In genomic region chr8:121607661-121608060, GRCm38 (mm10) we compare ENCODE assay signal across 15 mouse cellular contexts. TPM values are rescaled to one million over a fixed set of nuclear protein-coding genes. Genes with fewer than 3 reads are reported as not detected.
A peak's percentile ranks its signal among the peaks of the same experiment; 100 is the strongest.
DNase-seq lines count a peak whose midpoint lies in the region; ATAC-seq and TF ChIP-seq lines count a peak whose summit lies in the region.
"Had no signal": no experiment of that assay in that cellular context is flagged by ENCODE, and none has a peak within 500 bp of the region (broad histone marks: within the 10 kb centered on the region; RNA-seq: fewer than 3 reads in every experiment).

No protein-coding gene starts in this region.

- H3K4me3 ChIP-seq in hindbrain, embryonic 11.5 days (ENCODE audit: low read depth, low read length), result no peak overlapping the region
- H3K4me3 ChIP-seq in hindbrain, embryonic 10.5 days, result no peak overlapping the region
- H3K4me3 ChIP-seq in lung, embryonic 14.5 days (ENCODE audit: low read depth, low read length), result no peak overlapping the region
- H3K4me3 ChIP-seq: erythroblast, embryonic 14.5 days; limb, embryonic 12.5 days had no signal

- H3K9me3 ChIP-seq in hindbrain, embryonic 11.5 days (ENCODE audit: control insufficient read depth, low read length), result no peaks in the 10 kb centered on the region
- H3K9me3 ChIP-seq in hindbrain, embryonic 10.5 days, result no peaks in the 10 kb centered on the region
- H3K9me3 ChIP-seq in lung, embryonic 14.5 days (ENCODE audit: low read depth, low read length), result no peaks in the 10 kb centered on the region
- H3K9me3 ChIP-seq: limb, embryonic 12.5 days had no signal

- no peaks in the 10 kb centered on the region for H3K27me3 ChIP-seq in hindbrain, embryonic 11.5 days (ENCODE audit: control insufficient read depth, insufficient read depth, low read length)
- H3K27me3 ChIP-seq in hindbrain, embryonic 10.5 days (ENCODE audit: insufficient read depth, poor library complexity, severe bottlenecking), result no peaks in the 10 kb centered on the region
- H3K27me3 ChIP-seq in lung, embryonic 14.5 days (ENCODE audit: insufficient read depth, low read length), result no peaks in the 10 kb centered on the region
- H3K27me3 ChIP-seq: limb, embryonic 12.5 days had no signal

- peaks cover 14% of the 10 kb centered on the region for H3K36me3 ChIP-seq in hindbrain, embryonic 11.5 days (ENCODE audit: control insufficient read depth, insufficient read depth, low read length)
- peaks cover 97% of the 10 kb centered on the region for H3K36me3 ChIP-seq in hindbrain, embryonic 10.5 days
- peaks cover 79% of the 10 kb centered on the region for H3K36me3 ChIP-seq in lung, embryonic 14.5 days (ENCODE audit: insufficient read depth)

- peak; percentile 54 for TF ChIP-seq CTCF in lung, embryonic 14.5 days (IDR thresholded peaks at IDR 0.05; ENCODE audit: low read depth)

- H3K4me2 ChIP-seq in hindbrain, embryonic 11.5 days (replicated peaks; ENCODE audit: low read depth, low read length), result no peak overlapping the region
- H3K4me2 ChIP-seq in lung, embryonic 14.5 days, result no peak overlapping the region
- H3K4me2 ChIP-seq: limb, embryonic 12.5 days had no signal

- DNase-seq in hindbrain, embryonic 11.5 days (ENCODE audit: low spot score), result peak; percentile 25
- DNase-seq in hindbrain, embryonic 10.5 days (ENCODE audit: low spot score), result no peak
- peak; percentile 22 for DNase-seq in lung, embryonic 14.5 days
- no peak for DNase-seq in lung, postnatal 4 days
- DNase-seq in ES-CJ7 (ENCODE audit: low read depth, low spot score), result peak; percentile 85
- peak; percentile 39 for DNase-seq in induced T-regulatory cell, adult 2 months (ENCODE audit: low read depth)
- no peak for DNase-seq in cerebellum, adult 18-20 months
- DNase-seq in layer of hippocampus, adult 18-20 months (ENCODE audit: low spot score in 2 of 2), result no peak
- DNase-seq: cerebellum, postnatal 25 days; gastrocnemius, postnatal 14 days; heart, postnatal 10 days; layer of hippocampus, adult 9-11 months had no signal

- no peak overlapping the region for H3K9ac ChIP-seq in hindbrain, embryonic 11.5 days (ENCODE audit: low read depth, low read length)
- H3K9ac ChIP-seq in lung, embryonic 14.5 days, result no peak overlapping the region
- H3K9ac ChIP-seq: limb, embryonic 12.5 days had no signal

- no peak for ATAC-seq in hindbrain, embryonic 11.5 days (ENCODE audit: low FRiP score)
- no peak for ATAC-seq in lung, embryonic 14.5 days (ENCODE audit: insufficient read depth)

- H3K27ac ChIP-seq in hindbrain, embryonic 11.5 days (ENCODE audit: low read depth, low read length), result no peak overlapping the region
- no peak overlapping the region for H3K27ac ChIP-seq in hindbrain, embryonic 10.5 days
- H3K27ac ChIP-seq in lung, embryonic 14.5 days (ENCODE audit: low read depth), result no peak overlapping the region
- H3K27ac ChIP-seq: limb, embryonic 12.5 days; macrophage had no signal

- H3K4me1 ChIP-seq in hindbrain, embryonic 11.5 days (replicated peaks; ENCODE audit: control insufficient read depth, insufficient read depth, low read length), result no peaks in the 10 kb centered on the region
- H3K4me1 ChIP-seq in hindbrain, embryonic 10.5 days (replicated peaks), result 0 out of 2 replicates have a peak, but pooled peaks cover 5% of the 10 kb centered on the region
- no peaks in the 10 kb centered on the region for H3K4me1 ChIP-seq in lung, embryonic 14.5 days (ENCODE audit: insufficient read depth)
- H3K4me1 ChIP-seq: limb, embryonic 12.5 days had no signal

- 93% methylated on average over 5 of the region's 5 CpGs for WGBS in hindbrain, embryonic 11.5 days
- WGBS in hindbrain, embryonic 10.5 days, result 95% methylated on average over 5 of the region's 5 CpGs
- WGBS in lung, embryonic 14.5 days, result 81% methylated on average over 5 of the region's 5 CpGs

RNA-seq across cellular contexts. Expression of gene Map1lc3b, which starts 17.5 kb away (rescaled TPM):
- 297 and 307 TPM in 2 replicates for polyA plus RNA-seq in hindbrain, embryonic 11.5 days (2014; fragmentation: Nextera tagmentation; extraction: Ambion mirVana)
- 222 and 268 TPM in 2 replicates for polyA plus RNA-seq in hindbrain, embryonic 10.5 days (2016; fragmentation: Nextera tagmentation; extraction: Ambion mirVana)
- polyA plus RNA-seq in lung, embryonic 14.5 days (2014; fragmentation: Nextera tagmentation; extraction: Ambion mirVana), result 198 and 202 TPM in 2 replicates
- total RNA-seq in layer of hippocampus, adult 18-20 months (2021), result 100 to 1,000 TPM; 166 to 181 TPM

RNA-seq across cellular contexts. Expression of gene Fbxo31, which starts 29.1 kb away (rescaled TPM):
- polyA plus RNA-seq in hindbrain, embryonic 11.5 days (2014; fragmentation: Nextera tagmentation; extraction: Ambion mirVana), result 12.0 and 13.2 TPM in 2 replicates
- 16.7 and 18.8 TPM in 2 replicates for polyA plus RNA-seq in hindbrain, embryonic 10.5 days (2016; fragmentation: Nextera tagmentation; extraction: Ambion mirVana)
- 17.5 and 18.4 TPM in 2 replicates for polyA plus RNA-seq in lung, embryonic 14.5 days (2014; fragmentation: Nextera tagmentation; extraction: Ambion mirVana)
- total RNA-seq in layer of hippocampus, adult 18-20 months (2021), result 100 to 1,000 TPM; 114 to 119 TPM

RNA-seq across cellular contexts. Expression of gene Zcchc14, which starts 45.0 kb away (rescaled TPM):
- polyA plus RNA-seq in hindbrain, embryonic 11.5 days (2014; fragmentation: Nextera tagmentation; extraction: Ambion mirVana), result 25.8 and 30.4 TPM in 2 replicates
- 14.6 and 17.3 TPM in 2 replicates for polyA plus RNA-seq in hindbrain, embryonic 10.5 days (2016; fragmentation: Nextera tagmentation; extraction: Ambion mirVana)
- 23.0 and 25.0 TPM in 2 replicates for polyA plus RNA-seq in lung, embryonic 14.5 days (2014; fragmentation: Nextera tagmentation; extraction: Ambion mirVana)
- total RNA-seq in layer of hippocampus, adult 18-20 months (2021), result 10 to 100 TPM; 88.8 to 90.1 TPM
- polyA plus RNA-seq: erythroblast, embryonic 14.5 days had no signal

Comparison
In these comparisons a context has a peak if more than half of its experiments do, and no peak if none do; other contexts are left out.
1. DNase-seq: peak in hindbrain, embryonic 11.5 days (single experiment), lung, embryonic 14.5 days (single experiment), ES-CJ7 (single experiment) and induced T-regulatory cell, adult 2 months (single experiment); none in hindbrain, embryonic 10.5 days (single experiment), lung, postnatal 4 days (0 of 2), cerebellum, adult 18-20 months (0 of 2) and layer of hippocampus, adult 18-20 months (0 of 2).